Mouse (Mus musculus): ENCODE measurements around the gene Hdhd5. TPM values are rescaled to one million over a fixed set of nuclear protein-coding genes. Genes with fewer than 3 reads are reported as not detected.

The Hdhd5 gene
- polyA plus RNA-seq, 1 experiment from 2014 or later: 17.3 TPM

DNA sequence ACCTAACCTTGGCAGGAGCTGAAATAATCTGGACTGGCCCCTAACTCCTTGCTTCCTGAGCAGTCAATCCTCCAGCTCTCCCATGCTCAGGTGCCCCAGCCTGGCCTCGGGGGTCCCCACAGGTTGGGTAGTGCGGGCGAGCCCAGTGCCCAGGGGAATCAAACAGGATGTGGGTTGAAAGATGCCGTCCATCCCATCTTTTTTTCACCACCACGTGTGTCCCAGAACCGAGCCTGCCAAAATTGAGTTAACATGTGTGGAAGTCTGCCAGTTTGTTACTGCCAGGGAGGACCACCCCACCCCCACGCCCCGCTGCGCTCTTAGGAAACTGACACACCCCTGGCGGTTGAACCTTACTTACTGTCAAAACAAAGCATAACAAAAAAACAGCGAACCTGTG, 67.2 kb downstream of the Hdhd5 start:
- WGBS: 3% methylated on average over 11 of the region's 11 CpGs
- Histone ChIP-seq H3K4me2 (peak overlapping the region; percentile 91), H3K9me3 (no peaks in the 10 kb centered on the region), H3K27ac (no peak overlapping the region), H3K27me3 (peaks cover 31% of the 10 kb centered on the region), H3K4me3 (peak overlapping the region; percentile 66), H3K4me1 (peaks cover 19% of the 10 kb centered on the region), H3K36me3 (no peaks in the 10 kb centered on the region), H3K9ac (peak overlapping the region; percentile 56)
- 0 out of 2 replicates have a peak, but pooled peaks have one; percentile 8 for ATAC-seq (ENCODE audit: borderline replicate concordance, extremely low read depth, low FRiP score, low TSS enrichment)

DNA sequence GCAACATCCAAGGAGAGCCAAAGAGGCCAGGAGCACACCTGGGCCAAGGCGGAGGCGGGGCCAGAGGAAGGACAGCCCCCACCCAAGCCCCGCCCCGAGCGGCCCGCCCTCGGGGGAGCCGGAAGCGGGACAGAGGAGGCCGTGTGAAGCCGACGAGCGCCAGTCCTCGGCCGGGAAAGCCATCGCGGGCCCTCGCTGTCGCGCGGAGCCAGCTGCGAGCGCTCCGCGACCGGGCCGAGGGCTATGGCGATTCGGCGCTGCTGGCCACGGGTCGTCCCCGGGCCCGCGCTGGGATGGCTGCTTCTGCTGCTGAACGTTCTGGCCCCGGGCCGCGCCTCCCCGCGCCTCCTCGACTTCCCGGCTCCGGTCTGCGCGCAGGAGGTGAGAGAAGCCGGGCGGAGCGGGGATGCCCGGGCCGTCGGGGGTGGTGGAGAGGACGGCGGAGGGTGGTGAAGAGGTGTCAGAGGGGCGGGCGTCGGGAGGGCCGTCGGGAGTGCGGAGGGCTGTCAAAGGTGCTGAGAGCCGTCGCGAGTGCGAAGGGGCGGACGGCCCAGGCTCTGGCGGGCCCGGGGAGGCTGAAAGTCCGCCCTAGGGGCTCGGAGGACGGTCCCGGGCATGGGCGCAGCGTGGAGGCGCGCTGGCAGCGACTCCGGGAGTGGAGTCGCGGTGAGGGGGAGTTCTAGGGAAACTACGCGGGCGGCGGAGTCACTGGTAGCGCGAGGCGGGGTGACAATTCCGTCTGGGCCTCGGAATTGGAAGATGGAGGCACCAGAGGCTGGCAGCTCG, 67.8 kb downstream of the Hdhd5 start, which contains the start of gene Il17ra:
Gene Il17ra, plus strand, starts transcription at position 162 of the 786 bp plus-strand sequence.
- ATAC-seq (ENCODE audit: borderline replicate concordance, extremely low read depth, low FRiP score, low TSS enrichment): peak; percentile 90
- Histone ChIP-seq H3K36me3 (no peaks in the 10 kb centered on the region), H3K27ac (peak within 1 kb of the TSS; percentile 24; the same call in 1 of the 2 replicates), H3K9me3 (no peaks in the 10 kb centered on the region), H3K9ac (peak within 1 kb of the TSS; percentile 56), H3K4me3 (peak within 1 kb of the TSS; percentile 66), H3K4me2 (peak within 1 kb of the TSS; percentile 91), H3K27me3 (peaks cover 31% of the 10 kb centered on the region), H3K4me1 (peaks cover 19% of the 10 kb centered on the region)
- under 1% methylated on average over 88 of the region's 90 CpGs for WGBS

DNA sequence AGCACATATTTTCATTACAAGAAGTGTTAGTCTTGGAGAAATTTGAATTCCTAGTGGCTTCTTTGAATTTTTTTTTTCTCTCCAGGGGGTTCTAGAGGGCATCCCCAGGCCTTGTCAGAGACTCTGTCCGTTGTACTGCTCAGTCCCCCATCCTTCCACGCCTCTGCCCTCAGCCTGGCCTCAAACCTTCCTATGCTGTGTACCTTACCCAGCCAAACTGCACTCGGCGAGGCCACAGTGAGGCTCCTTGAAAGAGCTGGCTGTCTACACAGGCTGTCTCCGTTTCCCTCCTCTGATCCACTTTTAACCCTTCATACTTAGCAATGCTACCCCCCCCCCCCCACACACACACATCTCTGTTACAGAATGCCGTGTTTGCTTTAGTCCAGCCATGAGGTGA, 68.9 kb downstream of the Hdhd5 start:
- Histone ChIP-seq H3K4me3 (no peak overlapping the region), H3K9me3 (no peaks in the 10 kb centered on the region), H3K4me2 (no peak overlapping the region), H3K27me3 (peaks cover 31% of the 10 kb centered on the region), H3K27ac (no peak overlapping the region), H3K36me3 (no peaks in the 10 kb centered on the region), H3K9ac (no peak overlapping the region), H3K4me1 (peaks cover 19% of the 10 kb centered on the region)
- WGBS: 37% methylated on average over 6 of the region's 6 CpGs
- ATAC-seq (ENCODE audit: borderline replicate concordance, extremely low read depth, low FRiP score, low TSS enrichment): no peak

DNA sequence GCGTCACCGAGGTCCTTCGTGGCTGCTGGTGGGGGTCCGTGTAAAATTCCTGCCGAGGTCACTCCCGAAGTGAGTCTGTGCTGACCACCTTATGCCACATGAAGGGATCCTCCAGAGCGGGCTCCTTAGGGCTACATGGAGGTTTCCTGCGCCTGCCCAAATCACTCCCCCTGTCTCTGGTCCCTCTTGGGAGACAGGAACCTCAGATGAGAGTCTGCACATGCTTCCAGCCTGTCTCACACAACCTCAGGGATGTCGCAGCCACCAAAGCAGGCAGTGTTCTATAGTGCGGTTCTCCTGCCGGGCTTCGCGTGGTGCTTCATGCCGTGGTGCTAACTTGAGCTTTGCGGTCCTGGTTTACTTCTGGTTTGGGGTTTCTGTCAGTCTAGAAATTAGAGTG, 69.9 kb downstream of the Hdhd5 start:
- 60% methylated on average over 15 of the region's 15 CpGs for WGBS
- Histone ChIP-seq H3K27ac (no peak overlapping the region), H3K36me3 (no peaks in the 10 kb centered on the region), H3K4me3 (no peak overlapping the region), H3K27me3 (peaks cover 31% of the 10 kb centered on the region), H3K4me2 (no peak overlapping the region), H3K9me3 (no peaks in the 10 kb centered on the region), H3K9ac (no peak overlapping the region), H3K4me1 (peaks cover 19% of the 10 kb centered on the region)
- ATAC-seq (ENCODE audit: borderline replicate concordance, extremely low read depth, low FRiP score, low TSS enrichment): no peak

Other genes with a start within 250 kb of the Hdhd5 start
- 0.16 and 0.25 TPM in 2 replicates for gene D330020A13Rik, start 237.0 kb downstream of the Hdhd5 start, polyA plus RNA-seq (2015; fragmentation: Nextera tagmentation; extraction: Ambion mirVana)
- gene B4galnt3, start 236.8 kb downstream of the Hdhd5 start, polyA plus RNA-seq (2015; fragmentation: Nextera tagmentation; extraction: Ambion mirVana): 0.32 and 0.54 TPM in 2 replicates
- 39.6 and 45.2 TPM in 2 replicates for gene Kdm5a, start 167.2 kb downstream of the Hdhd5 start, polyA plus RNA-seq (2015; fragmentation: Nextera tagmentation; extraction: Ambion mirVana)
- 25.4 and 26.6 TPM in 2 replicates for gene Ccdc77, start 166.9 kb downstream of the Hdhd5 start, polyA plus RNA-seq (2015; fragmentation: Nextera tagmentation; extraction: Ambion mirVana)
- gene Il17ra, start 68.1 kb downstream of the Hdhd5 start, polyA plus RNA-seq (2015; fragmentation: Nextera tagmentation; extraction: Ambion mirVana): 6.4 and 7.2 TPM in 2 replicates
- 0.17 and 0.20 TPM in 2 replicates for gene Tmem121b, start 37.5 kb downstream of the Hdhd5 start, polyA plus RNA-seq (2015; fragmentation: Nextera tagmentation; extraction: Ambion mirVana)
- gene Cecr2, start 135.1 kb upstream of the Hdhd5 start, polyA plus RNA-seq (2015; fragmentation: Nextera tagmentation; extraction: Ambion mirVana): 2.1 and 3.2 TPM in 2 replicates
- gene Slc25a18, start 242.3 kb upstream of the Hdhd5 start, polyA plus RNA-seq (2015; fragmentation: Nextera tagmentation; extraction: Ambion mirVana): 0.19 TPM in 1 of 2 replicates, not detected in the other

Measured in lung, embryonic 15.5 days (tissue).